Mouse (Mus musculus) heart, embryonic 11.5 days (tissue): Measurements from ENCODE around the gene Scrt2. TPM values are rescaled to one million over a fixed set of nuclear protein-coding genes. Genes with fewer than 3 reads are reported as not detected.

Source experiments
- ATAC-seq: fragments of 200-750 bp; cut with Nextera tagmentation; replicated peaks from 2 replicates; pipeline ENCODE4 v1.8.0; 2017; ENCODE audit warnings: moderate library complexity; ENCODE audit not compliant: insufficient number of reproducible peaks, low FRiP score, low TSS enrichment
- H3K27ac ChIP-seq: fragments of 300-500 bp; sonication (generic); 2 replicates; pipeline ENCODE4 v1.5.1; 2014; ENCODE audit warnings: mild to moderate bottlenecking, low read depth, low read length
- H3K27me3 ChIP-seq: fragments of 300-500 bp; sonication (generic); 2 replicates; pipeline ENCODE4 v1.6.1; 2014; ENCODE audit warnings: mild to moderate bottlenecking, low read length, mixed read lengths; ENCODE audit not compliant: control insufficient read depth, insufficient read depth
- H3K36me3 ChIP-seq: fragments of 300-500 bp; sonication (generic); 2 replicates; pipeline ENCODE4 v1.6.1; 2014; ENCODE audit warnings: mild to moderate bottlenecking, low read length, moderate library complexity, mixed read lengths; ENCODE audit not compliant: control insufficient read depth, insufficient read depth
- H3K4me1 ChIP-seq: fragments of 300-500 bp; sonication (generic); 2 replicates; pipeline ENCODE4 v1.6.1; 2014; ENCODE audit warnings: low read length; ENCODE audit not compliant: control insufficient read depth, insufficient read depth
- H3K4me2 ChIP-seq: fragments of 300-500 bp; sonication (generic); 2 replicates; pipeline ENCODE4 v1.6.1; 2014; ENCODE audit warnings: mild to moderate bottlenecking, moderate library complexity
- H3K4me3 ChIP-seq: fragments of 300-500 bp; sonication (generic); 2 replicates; pipeline ENCODE4 v1.5.1; 2014; ENCODE audit warnings: low read depth, low read length
- H3K9ac ChIP-seq: fragments of 300-500 bp; sonication (generic); 2 replicates; pipeline ENCODE4 v1.6.1; 2014; ENCODE audit warnings: mild to moderate bottlenecking, low read depth, low read length, moderate library complexity
- H3K9me3 ChIP-seq: fragments of 300-500 bp; sonication (generic); replicated peaks from 2 replicates; pipeline ENCODE4 v1.6.1; 2016; ENCODE audit warnings: low read length; ENCODE audit not compliant: control insufficient read depth
- WGBS: fragments of 180-500 bp; shearing (Covaris S2); extraction: QIAGEN DNeasy Blood & Tissue Kit; methylation state at CpG from one replicate; pipeline ENCODE4 v1.1.7; 2014; ENCODE audit not compliant: insufficient replicate concordance; 5-methylcytosine and 5-hydroxymethylcytosine counted together
- polyA plus RNA-seq: library from polyadenylated mRNA; unstranded; fragments of >200 nt; fragmentation: Nextera tagmentation; extraction: Ambion mirVana; gene quantifications from 2 replicates; pipeline ENCODE4 v1.2.1, GENCODE M21; 2014

Gene Scrt2
- polyA plus RNA-seq, 1 experiment from 2014 or later = 0.11 TPM

DNA sequence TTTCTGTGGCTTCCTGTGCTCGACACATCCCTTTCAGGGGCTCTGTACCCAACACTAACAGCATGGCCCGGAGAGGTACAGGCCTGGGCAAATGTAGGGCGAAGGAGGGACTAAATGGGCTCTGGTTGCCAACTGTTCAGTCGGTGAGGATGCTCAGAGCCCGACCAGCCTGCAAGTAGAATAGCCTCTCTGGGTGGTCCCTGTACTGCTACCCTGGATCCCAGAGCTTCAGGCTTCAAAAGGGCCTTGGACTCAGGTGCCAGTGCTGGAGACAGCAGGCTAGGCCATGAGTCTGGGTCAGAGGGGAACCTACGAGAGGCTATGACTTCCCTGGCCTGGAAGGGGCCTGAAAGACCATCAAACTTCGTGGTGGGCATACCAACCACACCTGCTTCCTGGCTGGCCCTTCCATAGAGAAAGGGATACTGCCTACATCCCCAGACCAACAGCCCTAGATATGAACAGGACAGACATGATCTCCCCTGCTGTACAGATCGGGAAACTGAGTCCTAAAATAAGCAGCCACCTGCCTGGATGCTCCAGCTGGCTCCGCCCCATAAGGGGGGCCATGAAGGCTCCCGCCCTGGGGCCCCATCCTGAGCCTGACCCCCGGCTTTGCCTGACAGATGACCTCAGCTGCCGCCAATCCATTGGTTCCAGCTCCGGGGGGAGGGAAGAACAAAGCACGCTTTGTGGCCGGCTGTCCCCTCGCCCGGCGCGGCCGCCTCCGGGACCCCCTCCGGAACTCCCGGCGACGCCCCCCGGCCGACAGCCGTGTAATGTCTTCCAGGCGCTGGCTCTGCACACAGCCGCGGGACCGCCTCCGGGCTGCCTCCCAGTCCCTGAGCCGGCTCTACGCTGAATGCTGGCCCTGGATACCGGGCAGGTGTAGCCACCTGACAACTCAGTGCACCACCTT, 33.0 kb downstream of the Scrt2 start:
- no peaks in the 10 kb centered on the region for H3K9me3 ChIP-seq
- peaks cover 18% of the 10 kb centered on the region for H3K27me3 ChIP-seq
- peak; percentile 47 for ATAC-seq
- H3K27ac ChIP-seq = no peak overlapping the region
- H3K36me3 ChIP-seq = no peaks in the 10 kb centered on the region
- H3K9ac ChIP-seq = 0 out of 2 replicates have a peak overlapping the region, but pooled peaks have one; percentile 36
- H3K4me2 ChIP-seq = peak overlapping the region; percentile 63
- H3K4me1 ChIP-seq = peaks cover 9% of the 10 kb centered on the region
- 15% methylated on average over 36 of the region's 36 CpGs for WGBS
- peak overlapping the region; percentile 31 for H3K4me3 ChIP-seq

DNA sequence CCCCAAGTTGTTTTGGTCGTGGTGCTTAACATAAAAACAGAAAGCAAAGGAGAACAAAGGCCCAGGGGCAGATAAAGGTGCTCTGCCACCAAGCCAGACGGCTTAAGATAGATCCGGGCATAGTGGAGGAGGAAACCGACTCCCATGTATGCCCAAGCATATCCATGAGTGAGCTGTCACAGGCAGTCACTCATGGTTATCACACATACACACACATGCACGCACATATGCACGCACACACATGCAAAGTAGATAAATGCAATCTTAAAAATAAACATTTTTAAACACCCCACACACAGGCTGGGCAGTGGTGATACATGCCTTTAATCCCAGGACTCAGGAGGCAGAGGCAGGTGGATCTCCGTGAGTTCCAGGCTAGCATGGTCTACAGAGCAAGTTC, 36.4 kb downstream of the Scrt2 start:
- H3K27me3 ChIP-seq = peaks cover 18% of the 10 kb centered on the region
- H3K27ac ChIP-seq = no peak overlapping the region
- peaks cover 9% of the 10 kb centered on the region for H3K4me1 ChIP-seq
- ATAC-seq = no peak
- H3K9ac ChIP-seq = no peak overlapping the region
- no peak overlapping the region for H3K4me2 ChIP-seq
- no peaks in the 10 kb centered on the region for H3K9me3 ChIP-seq
- 72% methylated on average over 7 of the region's 7 CpGs for WGBS
- H3K4me3 ChIP-seq = no peak overlapping the region
- H3K36me3 ChIP-seq = no peaks in the 10 kb centered on the region

DNA sequence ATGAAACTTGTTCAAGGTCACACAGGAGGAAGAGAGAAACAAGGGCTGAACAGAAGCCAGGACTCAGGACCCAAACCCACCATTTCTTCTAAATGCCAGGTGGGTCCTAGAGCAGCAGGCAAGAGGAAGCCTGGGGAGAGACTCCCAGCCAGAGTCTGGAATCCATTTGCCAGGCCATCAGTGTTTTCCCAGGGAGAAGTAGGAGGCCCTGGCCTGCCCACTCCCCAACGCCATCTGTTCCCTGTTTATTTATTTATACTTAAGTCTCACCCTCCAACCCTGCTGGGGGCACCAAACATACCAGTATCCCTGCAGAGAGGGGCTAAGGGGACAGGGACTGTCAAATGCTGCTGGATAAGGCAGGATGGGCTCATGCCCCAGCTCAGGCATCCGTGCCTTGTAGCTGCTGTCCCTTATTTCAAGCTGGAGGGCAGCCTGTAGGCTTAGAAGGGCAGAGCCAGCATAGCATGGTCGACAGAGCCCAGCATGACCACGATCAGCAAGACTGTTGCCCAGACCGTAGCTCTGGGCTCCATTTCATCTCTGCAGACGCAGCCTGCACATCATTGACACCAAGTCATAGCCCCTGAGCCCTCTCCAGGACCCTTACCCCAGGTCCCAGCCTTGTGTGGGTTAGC, 38.0 kb downstream of the Scrt2 start:
- no peak for ATAC-seq
- Histone ChIP-seq H3K4me1 (peaks cover 8% of the 10 kb centered on the region), H3K36me3 (no peaks in the 10 kb centered on the region), H3K9me3 (no peaks in the 10 kb centered on the region), H3K27me3 (peaks cover 13% of the 10 kb centered on the region), H3K27ac (no peak overlapping the region), H3K9ac (no peak overlapping the region), H3K4me2 (no peak overlapping the region), H3K4me3 (no peak overlapping the region)
- 25% methylated on average over 6 of the region's 6 CpGs for WGBS

DNA sequence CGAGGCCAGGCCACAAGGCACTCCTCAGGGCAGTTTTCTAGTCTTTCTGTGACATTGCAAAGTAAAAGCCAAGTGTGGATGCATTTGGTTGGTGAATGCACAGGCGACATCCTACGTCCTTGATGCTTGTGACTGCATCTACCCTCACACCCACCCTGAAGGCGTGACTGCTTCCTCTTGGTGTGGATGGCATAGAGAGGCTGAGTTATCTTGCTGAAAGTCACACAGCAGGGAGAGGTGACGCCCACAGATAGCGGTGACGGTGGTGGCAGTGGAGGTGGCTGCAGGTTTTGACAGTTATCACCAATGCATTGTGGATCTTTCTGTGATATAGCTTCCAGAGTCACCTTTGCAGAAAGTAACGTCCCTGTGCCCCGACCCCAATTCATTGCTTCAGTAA, 41.6 kb downstream of the Scrt2 start:
- ATAC-seq = no peak
- Histone ChIP-seq H3K9ac (no peak overlapping the region), H3K27ac (no peak overlapping the region), H3K4me3 (no peak overlapping the region), H3K4me2 (no peak overlapping the region), H3K4me1 (no peaks in the 10 kb centered on the region), H3K9me3 (no peaks in the 10 kb centered on the region), H3K36me3 (no peaks in the 10 kb centered on the region), H3K27me3 (no peaks in the 10 kb centered on the region; the same call in 1 of the 2 replicates)
- 41% methylated on average over 9 of the region's 9 CpGs for WGBS

DNA sequence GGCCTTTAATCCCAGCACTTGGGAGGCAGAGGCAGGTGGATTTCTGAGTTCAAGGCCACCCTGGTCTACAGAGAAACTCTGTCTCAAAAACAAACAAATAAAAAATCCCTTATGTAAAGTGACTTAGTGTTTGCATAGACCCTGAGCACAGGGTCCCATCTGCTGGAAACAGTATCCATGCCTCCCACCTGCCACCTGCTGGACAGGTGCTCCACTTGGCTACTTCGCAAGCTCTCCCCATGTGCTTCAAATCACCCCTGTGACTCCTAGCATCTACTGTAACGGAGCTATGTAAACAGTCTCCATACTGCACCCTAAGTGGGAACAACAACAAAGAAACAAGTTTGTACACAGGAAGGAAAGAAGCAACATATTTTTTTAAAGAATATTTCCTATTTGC, 47.3 kb downstream of the Scrt2 start:
- no peaks in the 10 kb centered on the region; the same call in 1 of the 2 replicates for H3K27me3 ChIP-seq
- no peaks in the 10 kb centered on the region for H3K36me3 ChIP-seq
- H3K4me1 ChIP-seq = no peaks in the 10 kb centered on the region
- no peak overlapping the region for H3K9ac ChIP-seq
- H3K4me2 ChIP-seq = no peak overlapping the region
- H3K4me3 ChIP-seq = no peak overlapping the region
- no peak for ATAC-seq
- no peak overlapping the region for H3K27ac ChIP-seq
- 60% methylated on average over 2 of the region's 2 CpGs for WGBS
- no peaks in the 10 kb centered on the region for H3K9me3 ChIP-seq

DNA sequence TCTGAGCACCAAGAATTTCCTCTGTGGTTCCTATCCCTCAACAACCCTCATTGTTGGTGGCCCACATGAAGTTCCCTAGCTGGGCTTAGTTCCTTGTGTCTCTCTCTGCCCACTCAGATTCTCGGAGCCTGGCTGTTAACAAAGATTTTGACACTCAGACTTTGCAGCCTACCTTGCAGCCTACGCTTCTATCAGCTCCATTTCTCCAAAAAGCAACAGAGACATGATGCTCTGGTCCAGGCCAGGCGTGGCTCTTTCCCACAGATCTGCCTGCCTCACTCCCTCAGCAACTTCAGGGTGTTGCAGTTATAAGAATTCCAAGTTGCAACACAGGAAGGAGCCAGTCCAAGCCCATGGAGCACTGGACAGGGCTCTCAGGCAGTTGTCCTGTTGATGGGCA, 48.4 kb downstream of the Scrt2 start:
- Histone ChIP-seq H3K4me2 (no peak overlapping the region), H3K27ac (no peak overlapping the region), H3K27me3 (no peaks in the 10 kb centered on the region; the same call in 1 of the 2 replicates), H3K4me1 (no peaks in the 10 kb centered on the region), H3K9me3 (no peaks in the 10 kb centered on the region), H3K9ac (no peak overlapping the region), H3K4me3 (no peak overlapping the region), H3K36me3 (no peaks in the 10 kb centered on the region)
- WGBS = 59% methylated on average over 3 of the region's 3 CpGs
- ATAC-seq = no peak

DNA sequence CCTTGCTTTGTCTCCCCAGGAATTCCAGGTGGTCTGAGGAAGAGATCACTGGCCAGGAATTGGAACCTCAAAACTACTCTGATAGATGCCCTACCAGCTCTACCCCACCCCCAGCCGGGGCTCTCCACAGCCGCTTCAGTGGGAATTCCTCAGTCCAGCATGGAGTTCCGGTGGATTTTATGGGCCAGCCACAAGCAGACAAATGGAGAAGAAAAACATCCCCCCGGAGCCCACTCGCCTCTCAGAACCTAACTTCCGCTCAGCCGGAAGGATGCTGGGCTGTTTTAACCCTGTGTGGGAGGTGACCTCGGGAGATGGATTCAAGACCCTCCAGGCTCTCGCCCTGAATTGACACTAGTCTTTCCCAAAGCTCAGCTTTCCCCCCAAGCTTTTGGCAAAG, 50.7 kb downstream of the Scrt2 start:
- H3K4me1 ChIP-seq = no peaks in the 10 kb centered on the region
- H3K4me2 ChIP-seq = no peak overlapping the region
- no peak overlapping the region for H3K4me3 ChIP-seq
- no peaks in the 10 kb centered on the region for H3K36me3 ChIP-seq
- no peak overlapping the region for H3K27ac ChIP-seq
- no peak for ATAC-seq
- no peaks in the 10 kb centered on the region for H3K9me3 ChIP-seq
- H3K27me3 ChIP-seq = no peaks in the 10 kb centered on the region
- 46% methylated on average over 9 of the region's 9 CpGs for WGBS
- H3K9ac ChIP-seq = no peak overlapping the region

DNA sequence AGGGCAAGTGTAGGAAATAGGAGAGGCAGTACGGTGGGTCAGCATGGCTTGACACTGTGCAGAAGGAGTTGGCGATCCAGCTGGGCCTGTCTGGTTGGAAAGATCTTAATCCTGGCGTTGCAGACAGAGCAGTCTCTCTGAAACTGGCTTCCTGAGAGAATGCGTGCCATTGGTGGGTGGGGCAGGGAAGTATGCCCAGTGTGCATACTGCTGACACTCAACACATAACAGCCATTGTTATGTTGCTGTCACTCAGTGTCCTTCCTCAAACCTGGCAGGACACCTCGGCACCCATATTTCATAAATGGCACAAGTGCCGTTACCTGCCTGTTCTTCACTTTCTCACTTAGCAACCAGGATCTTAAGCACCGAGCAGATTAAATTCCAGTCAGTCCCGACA, 51.4 kb downstream of the Scrt2 start:
- Histone ChIP-seq H3K4me2 (no peak overlapping the region), H3K9me3 (no peaks in the 10 kb centered on the region), H3K27ac (no peak overlapping the region), H3K4me3 (no peak overlapping the region), H3K27me3 (no peaks in the 10 kb centered on the region), H3K9ac (no peak overlapping the region), H3K36me3 (no peaks in the 10 kb centered on the region), H3K4me1 (no peaks in the 10 kb centered on the region)
- no peak for ATAC-seq
- 53% methylated on average over 8 of the region's 8 CpGs for WGBS
